Mouse (Mus musculus): ENCODE measurements at regions not wholly inside any gene's neighbourhood (a gene's known extent, or its start where the extent isn't known, plus 50 kb on each side); places are given as distances from the start of the nearest gene placed in this dataset.
"Not testable (repeated sequence)": the region's sequence is repeated elsewhere in the genome, so short reads cannot be mapped to it uniquely, and the experiment has no call there.

DNA sequence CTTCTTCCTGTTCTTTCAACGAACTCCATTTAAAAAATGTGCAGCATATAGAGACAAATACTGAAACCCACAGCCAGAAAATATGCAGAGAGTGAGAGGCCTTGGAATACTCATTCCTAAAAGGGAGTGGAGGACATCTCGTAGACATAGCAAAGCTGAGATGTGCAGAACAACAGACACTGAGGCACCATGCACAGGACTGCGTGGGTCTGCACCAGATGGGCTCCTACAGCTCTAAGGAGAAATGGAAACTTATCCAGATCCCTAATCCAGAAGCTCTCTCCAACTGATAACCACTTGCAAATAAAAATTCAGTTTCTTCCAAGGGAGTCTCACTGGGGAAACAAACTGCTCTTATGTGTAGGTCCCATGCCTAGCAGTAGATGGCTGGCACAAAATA, 101.6 kb downstream of the Slc25a24 start:
- DNase-seq (ENCODE audit: low spot score) = no peak

DNA sequence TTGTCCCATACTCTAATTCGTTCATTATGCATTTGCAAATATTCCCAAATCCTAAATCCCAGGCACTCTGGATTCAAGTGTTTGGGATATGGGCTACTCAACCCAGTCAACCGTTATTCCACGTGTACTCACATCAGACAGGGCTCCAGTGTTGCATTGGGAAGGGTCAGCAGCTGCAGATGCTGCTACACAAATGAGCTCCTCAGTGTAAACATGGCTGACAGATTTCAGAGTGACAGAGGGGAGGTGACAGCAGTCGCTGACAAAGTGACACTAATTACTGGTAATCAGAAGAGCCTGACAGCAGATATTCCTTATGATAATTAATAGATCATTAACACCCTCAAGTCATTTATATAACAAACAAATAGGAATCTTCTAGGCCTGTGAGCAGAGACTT, 106.2 kb upstream of the Vav3 start:
- no peak for DNase-seq (ENCODE audit: low spot score)

- DNase-seq (ENCODE audit: low spot score) = no peak
These were observed 103.5 kb upstream of the Vav3 start for GRCm38 (mm10) chr3:109236918-109237317.

DNA sequence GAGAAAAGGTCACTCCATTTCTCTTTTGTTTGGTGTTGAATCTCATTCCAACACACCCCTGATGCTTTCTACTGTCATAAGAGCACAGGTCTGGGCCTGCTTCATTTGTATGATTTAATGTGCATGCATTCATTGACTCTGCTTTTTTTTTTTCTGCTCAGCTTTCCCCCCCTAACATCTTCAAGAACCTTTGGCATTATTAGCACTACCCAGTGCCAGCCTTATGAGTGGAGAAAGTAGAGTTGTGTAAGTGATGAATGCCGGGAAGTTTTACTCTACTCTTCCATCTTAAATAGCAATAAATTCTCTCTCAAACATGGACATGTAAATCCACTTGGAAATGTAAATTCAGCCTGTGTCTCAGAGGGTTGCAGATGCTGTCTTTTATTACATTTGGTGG, 97.0 kb upstream of the Vav3 start:
- no peak for DNase-seq (ENCODE audit: low spot score)

GRCm38 (mm10) chr3:109248801-109249200, 91.7 kb upstream of the Vav3 start:
- DNase-seq (ENCODE audit: low spot score) = no peak

DNA sequence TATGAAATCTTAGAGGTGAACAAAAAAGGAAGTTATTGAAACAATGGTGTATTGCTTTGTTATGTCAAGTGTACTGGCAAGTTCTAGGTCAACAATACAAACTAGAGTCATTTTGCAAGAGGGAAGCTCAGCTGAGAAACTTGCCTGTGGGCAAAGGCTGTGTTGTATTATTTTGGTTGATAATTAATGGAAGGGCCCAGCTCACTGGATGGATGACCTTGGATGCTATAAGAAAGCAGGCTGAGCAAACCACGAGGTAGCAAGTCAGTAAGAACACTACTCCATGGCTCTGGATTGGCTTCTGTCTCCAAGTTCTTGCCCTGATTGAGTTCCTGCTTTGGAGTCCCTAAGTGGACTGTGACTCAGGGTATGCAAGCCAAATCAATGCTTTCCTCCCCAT, 91.1 kb upstream of the Vav3 start:
- no peak for DNase-seq (ENCODE audit: low spot score)

- DNase-seq (ENCODE audit: low spot score) = no peak
These were observed 90.5 kb upstream of the Vav3 start for GRCm38 (mm10) chr3:109249989-109250388.

- DNase-seq (ENCODE audit: low spot score) = peak; percentile 50
These were observed 88.7 kb upstream of the Vav3 start for GRCm38 (mm10) chr3:109251716-109252115.

DNA sequence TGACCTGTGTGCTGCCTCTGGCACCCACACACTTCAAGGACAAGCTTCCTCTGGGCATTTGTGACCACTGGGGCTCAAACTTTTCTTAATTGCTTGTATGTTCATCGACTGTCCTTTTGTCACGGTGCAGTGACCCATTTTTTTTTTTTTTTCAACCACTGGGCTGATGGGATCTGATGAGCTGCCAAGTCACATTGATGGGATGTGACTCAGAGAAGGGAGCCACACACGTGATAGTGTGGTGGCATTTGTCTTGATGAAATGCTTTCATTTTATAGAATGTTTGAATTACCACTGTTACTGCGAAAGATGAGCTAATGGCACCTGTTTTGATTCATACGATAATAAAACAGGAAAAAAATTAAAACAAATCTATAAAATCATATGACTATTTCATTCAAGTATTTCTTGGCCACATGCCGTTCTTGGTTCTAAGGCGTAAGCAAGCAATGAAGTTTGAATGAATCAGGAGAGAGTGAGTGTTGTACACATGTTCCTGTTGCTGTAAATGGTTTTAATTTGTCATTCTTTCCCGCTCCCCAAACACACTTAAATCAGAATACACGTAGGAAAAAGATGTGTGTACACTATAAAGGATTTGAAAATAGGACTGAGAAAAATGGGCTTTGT, 86.3 kb upstream of the Vav3 start:
- DNase-seq (ENCODE audit: low spot score) = no peak

GRCm38 (mm10) chr3:109254957-109255356, 85.5 kb upstream of the Vav3 start:
- DNase-seq (ENCODE audit: low spot score) = no peak

GRCm38 (mm10) chr3:109256723-109257122, 83.7 kb upstream of the Vav3 start:
- no peak for DNase-seq (ENCODE audit: low spot score)

DNA sequence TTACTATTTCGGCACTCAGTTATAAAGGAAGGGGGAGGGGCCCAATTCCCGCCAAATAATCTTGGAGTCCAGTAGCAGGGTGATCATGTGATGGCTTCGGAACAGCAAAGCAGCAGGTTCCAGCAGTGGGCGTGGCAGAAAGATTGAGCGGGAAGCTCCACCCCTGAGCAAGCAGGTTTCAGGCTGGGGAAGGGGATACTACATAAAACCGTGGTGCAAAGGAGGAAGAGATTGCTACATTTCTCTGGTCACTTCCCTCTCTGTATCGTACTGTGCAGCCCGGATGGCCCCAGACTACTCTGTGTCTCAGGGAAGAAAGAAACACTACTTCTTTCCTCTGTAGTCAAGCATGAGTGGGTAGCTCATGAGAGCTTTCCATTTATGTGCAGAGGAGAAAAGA, 73.5 kb upstream of the Vav3 start:
- DNase-seq (ENCODE audit: low spot score) = not testable (repeated sequence)

DNA sequence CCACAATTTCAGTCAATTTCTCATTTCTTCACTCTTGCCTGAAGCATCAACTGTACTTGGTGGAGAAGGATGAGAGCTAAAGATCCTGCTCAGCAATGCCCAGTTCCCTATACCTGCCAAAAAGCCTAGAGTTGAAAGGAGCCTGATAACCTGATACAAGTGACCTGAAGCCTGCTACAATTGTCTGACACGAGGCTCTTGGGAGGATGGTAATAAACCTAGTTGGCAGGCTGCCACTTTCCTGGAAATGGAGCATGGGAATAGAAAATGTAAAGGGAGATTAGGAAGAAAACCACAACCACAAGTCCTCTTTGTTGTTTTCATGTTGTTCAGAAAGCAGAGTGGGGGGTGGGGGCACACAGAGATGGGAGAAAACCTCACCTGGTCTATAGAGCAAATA, 69.7 kb upstream of the Vav3 start:
- no peak for DNase-seq (ENCODE audit: low spot score)

DNA sequence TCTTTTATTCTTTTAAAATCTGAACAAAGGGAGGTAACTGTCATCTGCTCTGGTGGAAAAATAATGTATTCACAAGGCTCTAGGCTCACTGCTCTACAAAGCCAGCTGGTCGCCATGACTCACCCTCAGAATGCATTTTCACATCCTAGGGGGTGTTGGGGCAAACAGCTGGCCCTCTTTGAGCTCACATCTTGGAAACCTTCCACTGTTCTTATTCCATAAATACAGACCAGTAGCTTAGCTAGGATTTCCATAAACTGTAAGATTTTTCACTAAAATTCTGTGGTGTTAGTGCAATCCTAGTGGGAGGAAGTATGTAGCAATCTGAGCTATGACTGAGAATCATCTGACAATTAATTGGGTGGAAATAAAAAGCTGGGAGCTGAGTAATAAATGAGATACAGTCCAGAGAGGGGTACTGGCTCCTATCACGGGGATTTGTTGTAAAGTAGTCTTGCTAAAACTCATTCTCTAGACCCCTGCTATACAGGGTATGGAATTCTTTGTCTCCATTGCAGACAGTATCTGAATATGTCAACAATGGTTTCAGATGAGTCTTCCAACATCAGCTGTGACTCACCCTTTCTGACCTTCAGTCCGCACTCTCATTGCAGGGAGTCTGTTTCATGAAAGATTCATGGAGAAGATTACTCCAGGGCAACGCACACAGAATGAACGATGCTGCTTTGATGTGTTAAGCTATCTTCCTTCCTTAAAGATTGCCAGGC, 67.2 kb upstream of the Vav3 start:
- DNase-seq (ENCODE audit: low spot score) = no peak

DNA sequence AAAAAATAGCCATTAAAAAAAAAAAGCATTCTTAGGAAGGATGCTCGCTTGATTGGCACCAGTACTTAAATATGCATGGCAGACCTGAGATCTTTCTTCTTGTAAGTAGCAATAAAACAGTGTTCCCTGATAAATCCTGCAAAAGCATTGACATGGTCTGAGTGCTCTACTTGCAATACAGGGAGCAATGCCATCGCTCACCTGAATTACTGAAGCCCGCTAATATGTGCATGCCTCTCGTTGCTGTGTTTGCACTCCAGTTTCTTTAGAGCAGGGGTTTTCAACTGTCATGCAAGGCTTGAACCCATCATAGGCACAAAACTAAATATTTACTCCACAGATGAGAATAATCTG, 66.7 kb upstream of the Vav3 start:
- DNase-seq (ENCODE audit: low spot score) = no peak

DNA sequence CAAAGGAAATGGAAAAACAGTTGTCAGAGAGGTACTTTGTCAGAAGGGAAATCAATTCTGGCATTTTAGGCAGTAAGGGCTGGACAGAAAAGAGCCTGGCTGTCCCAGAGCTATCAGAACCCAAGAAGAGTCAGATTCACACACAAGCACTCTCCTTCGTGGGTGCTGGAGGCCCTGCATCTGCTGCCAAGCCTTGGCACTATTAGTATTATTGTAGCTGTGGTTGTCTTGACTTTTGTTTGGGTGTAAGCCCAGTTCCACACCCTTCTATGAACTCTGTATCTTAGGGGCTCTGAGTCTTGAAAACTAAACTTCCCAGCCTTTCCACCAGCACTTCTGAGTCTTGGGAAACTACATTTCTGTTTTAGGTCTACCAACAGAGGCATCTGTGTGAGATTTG, 61.4 kb upstream of the Vav3 start:
- no peak for DNase-seq (ENCODE audit: low spot score)

DNA sequence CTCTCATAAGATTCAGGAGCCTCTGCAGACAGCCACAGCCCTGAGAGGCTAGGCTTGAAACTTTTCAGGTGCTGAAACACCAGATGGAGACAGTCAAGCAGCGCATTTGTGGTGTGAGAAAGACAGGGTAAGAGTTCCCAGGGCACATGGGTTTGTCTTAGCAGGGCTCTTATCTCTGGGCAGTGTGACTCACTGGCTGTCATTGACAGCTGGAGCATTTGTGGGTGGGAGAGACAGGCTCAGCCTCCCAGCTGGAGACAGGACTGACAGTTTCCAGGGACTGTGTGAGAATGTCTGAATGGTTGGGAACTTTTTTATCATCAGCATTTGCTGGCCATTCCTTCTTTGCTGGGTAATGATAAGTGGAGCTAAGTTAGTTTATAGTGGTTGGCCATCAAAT, 53.9 kb upstream of the Vav3 start:
- DNase-seq (ENCODE audit: low spot score) = peak; percentile 32
